Mouse (Mus musculus): ENCODE measurements around the gene Ackr1. TPM values are rescaled to one million over a fixed set of nuclear protein-coding genes. Genes with fewer than 3 reads are reported as not detected.

The Ackr1 gene
- polyA plus RNA-seq, 1 experiment from 2014 or later, result 1.9 TPM

DNA sequence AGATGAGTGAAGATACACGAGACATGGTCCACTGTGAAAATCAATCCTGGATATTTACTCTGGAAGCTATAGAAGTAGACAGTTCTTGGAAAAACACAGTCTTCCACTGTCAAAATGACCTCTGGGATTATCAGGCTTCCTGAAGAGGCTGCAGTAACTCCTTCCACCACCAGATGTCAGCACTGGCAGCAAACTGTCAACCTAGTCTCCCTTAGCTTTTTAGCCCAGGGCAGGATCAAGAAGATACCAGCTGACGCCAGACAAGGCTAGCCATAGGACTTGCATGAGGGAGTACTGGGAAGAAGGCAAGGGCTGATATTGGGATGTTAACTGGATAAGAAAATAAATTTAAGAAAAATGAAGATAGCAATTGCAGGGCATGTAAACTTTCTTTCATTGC lies 6.0 kb upstream of the Ackr1 start:
- H3K4me2 ChIP-seq (replicated peaks; ENCODE audit: low read depth, low read length), result no peak overlapping the region
- H3K9ac ChIP-seq (replicated peaks; ENCODE audit: low read depth, low read length), result no peak overlapping the region
- peak; percentile 58; the same call in 1 of the 2 replicates for ATAC-seq (ENCODE audit: insufficient number of reproducible peaks, insufficient read depth, low FRiP score, low read depth)
- H3K4me1 ChIP-seq (ENCODE audit: control insufficient read depth, insufficient read depth, low read length), result no peaks in the 10 kb centered on the region
- no peak overlapping the region for H3K4me3 ChIP-seq (ENCODE audit: low read depth, low read length)
- WGBS, result 9% methylated on average over 2 of the region's 2 CpGs
- H3K9me3 ChIP-seq (ENCODE audit: control insufficient read depth, low read depth, low read length), result no peaks in the 10 kb centered on the region
- H3K27me3 ChIP-seq (ENCODE audit: control insufficient read depth, insufficient read depth, low read length), result no peaks in the 10 kb centered on the region
- H3K27ac ChIP-seq (ENCODE audit: low read length), result no peak overlapping the region
- H3K36me3 ChIP-seq (ENCODE audit: control insufficient read depth, insufficient read depth, low read length), result no peaks in the 10 kb centered on the region

DNA sequence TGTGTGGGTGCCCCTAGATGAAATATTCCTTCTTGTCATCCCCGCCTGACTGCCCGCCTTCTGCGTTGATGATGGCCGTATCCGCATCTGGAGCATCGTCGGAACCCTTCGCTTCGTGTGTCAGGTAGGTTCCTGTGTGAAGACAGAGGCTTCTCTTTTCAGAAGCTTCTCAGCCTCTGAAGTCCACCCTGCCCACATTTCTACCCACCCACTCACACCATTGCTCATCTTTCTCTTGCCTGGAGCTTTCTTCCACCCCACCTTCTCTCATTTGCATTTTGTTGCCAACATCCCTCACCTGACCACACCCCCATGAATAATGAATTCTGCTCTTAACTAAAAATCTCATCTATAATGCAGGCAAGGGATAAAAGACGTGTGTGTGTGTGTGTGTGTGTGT lies 3.5 kb upstream of the Ackr1 start:
- H3K36me3 ChIP-seq (ENCODE audit: control insufficient read depth, insufficient read depth, low read length), result no peaks in the 10 kb centered on the region
- H3K27ac ChIP-seq (ENCODE audit: low read length), result no peak overlapping the region
- no peak for ATAC-seq (ENCODE audit: insufficient number of reproducible peaks, insufficient read depth, low FRiP score, low read depth)
- H3K4me3 ChIP-seq (ENCODE audit: low read depth, low read length), result no peak overlapping the region
- H3K4me1 ChIP-seq (ENCODE audit: control insufficient read depth, insufficient read depth, low read length), result no peaks in the 10 kb centered on the region
- WGBS, result 89% methylated on average over 10 of the region's 10 CpGs
- no peak overlapping the region for H3K9ac ChIP-seq (replicated peaks; ENCODE audit: low read depth, low read length)
- no peak overlapping the region for H3K4me2 ChIP-seq (replicated peaks; ENCODE audit: low read depth, low read length)
- H3K9me3 ChIP-seq (ENCODE audit: control insufficient read depth, low read depth, low read length), result no peaks in the 10 kb centered on the region
- no peaks in the 10 kb centered on the region for H3K27me3 ChIP-seq (ENCODE audit: control insufficient read depth, insufficient read depth, low read length)

DNA sequence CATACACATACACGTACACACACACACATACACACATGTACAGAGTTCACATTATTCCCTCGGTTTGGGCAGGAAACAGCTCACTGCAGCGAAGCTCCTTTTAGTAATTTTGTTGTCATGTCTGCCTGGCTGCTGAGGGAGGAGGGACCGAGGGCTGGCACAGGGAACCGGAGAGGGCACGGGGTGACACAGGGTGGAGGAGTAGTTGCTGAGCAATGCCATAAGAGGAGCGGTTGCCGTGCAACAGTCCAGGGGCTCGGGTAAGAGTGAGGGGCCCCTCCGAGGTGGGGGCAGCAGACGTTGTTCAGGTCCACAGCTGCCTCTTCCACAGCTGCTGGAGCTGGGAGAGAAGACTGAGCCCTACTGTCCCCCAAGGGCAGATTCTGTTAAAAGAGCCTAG lies 2.4 kb upstream of the Ackr1 start:
- H3K4me3 ChIP-seq (ENCODE audit: low read depth, low read length), result no peak overlapping the region
- no peaks in the 10 kb centered on the region for H3K9me3 ChIP-seq (ENCODE audit: control insufficient read depth, low read depth, low read length)
- no peaks in the 10 kb centered on the region for H3K27me3 ChIP-seq (ENCODE audit: control insufficient read depth, insufficient read depth, low read length)
- H3K9ac ChIP-seq (replicated peaks; ENCODE audit: low read depth, low read length), result no peak overlapping the region
- no peak overlapping the region for H3K4me2 ChIP-seq (replicated peaks; ENCODE audit: low read depth, low read length)
- no peak overlapping the region for H3K27ac ChIP-seq (ENCODE audit: low read length)
- H3K36me3 ChIP-seq (ENCODE audit: control insufficient read depth, insufficient read depth, low read length), result no peaks in the 10 kb centered on the region
- WGBS, result 46% methylated on average over 11 of the region's 11 CpGs
- H3K4me1 ChIP-seq (ENCODE audit: control insufficient read depth, insufficient read depth, low read length), result no peaks in the 10 kb centered on the region
- ATAC-seq (ENCODE audit: insufficient number of reproducible peaks, insufficient read depth, low FRiP score, low read depth), result no peak

DNA sequence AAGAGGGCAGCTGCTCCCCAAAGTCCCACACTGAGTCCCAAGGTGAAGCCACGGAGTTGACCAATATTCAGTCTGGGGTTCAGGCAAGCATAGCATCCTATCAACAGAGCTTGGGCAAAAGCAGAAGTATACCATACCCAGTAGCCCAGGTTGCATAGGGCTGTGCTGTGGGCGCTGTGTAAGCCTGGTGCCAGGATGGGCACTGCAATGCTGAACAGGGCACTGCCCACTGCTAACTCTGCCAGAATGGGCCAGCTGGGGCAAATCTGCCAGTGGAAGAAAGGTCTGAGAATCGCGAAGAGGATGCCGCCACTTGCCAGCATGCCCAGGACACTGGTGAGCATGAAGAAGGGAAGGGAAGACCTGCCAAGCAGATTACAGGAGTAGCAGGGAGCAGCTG lies 1.1 kb downstream of the Ackr1 start:
- 87% methylated on average over 5 of the region's 5 CpGs for WGBS
- Histone ChIP-seq H3K27ac (ENCODE audit: low read length) (no peak overlapping the region), H3K36me3 (ENCODE audit: control insufficient read depth, insufficient read depth, low read length) (no peaks in the 10 kb centered on the region), H3K4me1 (ENCODE audit: control insufficient read depth, insufficient read depth, low read length) (no peaks in the 10 kb centered on the region), H3K4me3 (ENCODE audit: low read depth, low read length) (no peak overlapping the region), H3K27me3 (ENCODE audit: control insufficient read depth, insufficient read depth, low read length) (no peaks in the 10 kb centered on the region), H3K9me3 (ENCODE audit: control insufficient read depth, low read depth, low read length) (no peaks in the 10 kb centered on the region), H3K9ac (replicated peaks; ENCODE audit: low read depth, low read length) (no peak overlapping the region), H3K4me2 (replicated peaks; ENCODE audit: low read depth, low read length) (no peak overlapping the region)
- no peak for ATAC-seq (ENCODE audit: insufficient number of reproducible peaks, insufficient read depth, low FRiP score, low read depth)

DNA sequence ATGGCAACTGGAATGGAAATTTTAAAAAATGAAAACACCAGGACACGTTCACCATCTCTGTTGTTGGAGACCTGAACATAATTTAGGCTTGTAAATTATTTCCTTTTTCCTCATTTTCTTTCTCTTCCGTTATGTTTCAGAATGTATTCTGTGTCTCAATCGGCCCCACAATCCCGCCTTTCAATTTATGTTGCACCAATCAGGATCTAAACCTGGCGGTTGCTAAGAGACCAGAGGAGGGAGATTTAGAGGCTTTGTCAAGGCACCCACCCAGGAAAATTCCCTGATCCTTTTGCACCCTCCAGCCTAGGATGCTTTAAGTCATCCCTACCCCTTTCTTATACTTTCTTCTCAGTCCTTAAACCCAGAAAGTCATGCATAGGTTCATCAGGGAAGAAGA lies 3.8 kb downstream of the Ackr1 start:
- no peaks in the 10 kb centered on the region for H3K4me1 ChIP-seq (ENCODE audit: control insufficient read depth, insufficient read depth, low read length)
- no peak overlapping the region for H3K27ac ChIP-seq (ENCODE audit: low read length)
- no peak overlapping the region for H3K4me3 ChIP-seq (ENCODE audit: low read depth, low read length)
- no peak overlapping the region for H3K9ac ChIP-seq (replicated peaks; ENCODE audit: low read depth, low read length)
- no peak overlapping the region for H3K4me2 ChIP-seq (replicated peaks; ENCODE audit: low read depth, low read length)
- H3K9me3 ChIP-seq (ENCODE audit: control insufficient read depth, low read depth, low read length), result no peaks in the 10 kb centered on the region
- H3K36me3 ChIP-seq (ENCODE audit: control insufficient read depth, insufficient read depth, low read length), result no peaks in the 10 kb centered on the region
- 71% methylated on average over 5 of the region's 5 CpGs for WGBS
- no peaks in the 10 kb centered on the region for H3K27me3 ChIP-seq (ENCODE audit: control insufficient read depth, insufficient read depth, low read length)
- ATAC-seq (ENCODE audit: insufficient number of reproducible peaks, insufficient read depth, low FRiP score, low read depth), result no peak

DNA sequence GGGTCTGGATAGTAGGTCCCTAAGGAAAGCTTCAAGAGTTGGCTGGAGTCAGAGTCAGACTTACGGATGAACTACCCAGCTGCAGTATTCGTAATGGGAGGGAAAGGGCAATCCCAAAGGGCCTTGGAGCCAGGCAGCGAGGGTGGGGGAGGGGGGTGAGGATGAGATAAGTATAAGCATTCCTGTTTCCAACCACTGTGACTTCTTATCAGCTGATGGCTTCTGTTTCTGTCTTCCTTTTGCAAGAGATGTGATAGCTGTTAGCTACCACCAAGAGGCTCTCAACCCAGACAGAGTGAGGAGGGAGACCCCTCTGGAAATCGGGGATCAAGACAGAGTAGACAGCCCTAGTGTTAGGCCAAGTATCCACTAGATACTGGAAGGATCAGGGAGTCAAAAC lies 4.4 kb downstream of the Ackr1 start:
- Histone ChIP-seq H3K4me2 (replicated peaks; ENCODE audit: low read depth, low read length) (no peak overlapping the region), H3K9me3 (ENCODE audit: control insufficient read depth, low read depth, low read length) (no peaks in the 10 kb centered on the region), H3K4me1 (ENCODE audit: control insufficient read depth, insufficient read depth, low read length) (no peaks in the 10 kb centered on the region), H3K27me3 (ENCODE audit: control insufficient read depth, insufficient read depth, low read length) (no peaks in the 10 kb centered on the region), H3K4me3 (ENCODE audit: low read depth, low read length) (no peak overlapping the region), H3K9ac (replicated peaks; ENCODE audit: low read depth, low read length) (no peak overlapping the region), H3K36me3 (ENCODE audit: control insufficient read depth, insufficient read depth, low read length) (no peaks in the 10 kb centered on the region), H3K27ac (ENCODE audit: low read length) (no peak overlapping the region)
- 34% methylated on average over 4 of the region's 4 CpGs for WGBS
- peak; percentile 28; the same call in 1 of the 2 replicates for ATAC-seq (ENCODE audit: insufficient number of reproducible peaks, insufficient read depth, low FRiP score, low read depth)

DNA sequence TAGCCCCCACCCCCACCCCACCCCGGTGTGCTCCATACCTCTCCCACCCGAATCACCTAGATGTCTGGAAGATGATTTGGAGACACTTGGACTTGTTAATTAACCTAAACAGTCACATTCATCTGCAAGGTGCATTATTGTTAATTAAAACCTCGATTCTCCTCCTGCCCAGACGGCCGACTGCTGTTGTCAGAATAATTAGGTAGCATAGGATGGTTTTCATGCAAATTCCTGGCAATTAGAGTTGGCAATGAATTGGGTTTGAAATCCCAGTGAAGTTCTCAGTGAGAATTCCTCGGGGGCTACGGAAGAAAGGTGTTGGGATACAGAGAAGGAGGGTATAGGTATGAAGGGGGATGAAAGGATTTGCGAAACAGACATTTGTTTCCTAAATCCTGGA lies 5.1 kb downstream of the Ackr1 start:
- no peak overlapping the region for H3K4me3 ChIP-seq (ENCODE audit: low read depth, low read length)

DNA sequence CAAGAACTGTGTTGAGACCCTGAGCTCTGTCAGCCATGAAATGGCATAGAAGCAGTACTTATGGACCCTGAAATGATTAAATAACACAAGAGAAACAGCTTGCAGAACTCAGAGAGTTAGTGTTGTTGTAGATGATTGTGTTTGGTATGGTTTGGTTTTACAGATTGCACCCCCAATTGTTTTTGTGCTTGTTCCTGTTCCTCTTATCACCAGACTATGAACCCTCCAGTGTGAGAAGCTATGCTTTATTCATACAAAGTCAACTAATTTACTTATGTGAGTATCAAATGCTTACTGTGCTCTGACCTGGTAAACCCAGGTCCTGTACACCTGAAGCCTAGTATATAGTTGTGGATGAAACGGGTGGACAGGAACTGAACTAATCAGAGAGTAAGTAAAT lies 7.0 kb downstream of the Ackr1 start:
- Histone ChIP-seq H3K27me3 (ENCODE audit: control insufficient read depth, insufficient read depth, low read length) (no peaks in the 10 kb centered on the region), H3K9me3 (ENCODE audit: control insufficient read depth, low read depth, low read length) (no peaks in the 10 kb centered on the region), H3K36me3 (ENCODE audit: control insufficient read depth, insufficient read depth, low read length) (no peaks in the 10 kb centered on the region), H3K4me1 (ENCODE audit: control insufficient read depth, insufficient read depth, low read length) (no peaks in the 10 kb centered on the region), H3K27ac (ENCODE audit: low read length) (no peak overlapping the region), H3K4me2 (replicated peaks; ENCODE audit: low read depth, low read length) (no peak overlapping the region), H3K4me3 (ENCODE audit: low read depth, low read length) (no peak overlapping the region), H3K9ac (replicated peaks; ENCODE audit: low read depth, low read length) (no peak overlapping the region)
- WGBS, result 62% methylated on average over 1 of the region's 1 CpGs
- no peak for ATAC-seq (ENCODE audit: insufficient number of reproducible peaks, insufficient read depth, low FRiP score, low read depth)

More for the DNA sequence above, 5.1 kb downstream of the Ackr1 start:
- 69% methylated on average over 8 of the region's 8 CpGs for WGBS
- Histone ChIP-seq H3K4me1 (ENCODE audit: control insufficient read depth, insufficient read depth, low read length) (no peaks in the 10 kb centered on the region), H3K9ac (replicated peaks; ENCODE audit: low read depth, low read length) (no peak overlapping the region), H3K27me3 (ENCODE audit: control insufficient read depth, insufficient read depth, low read length) (no peaks in the 10 kb centered on the region), H3K4me2 (replicated peaks; ENCODE audit: low read depth, low read length) (no peak overlapping the region), H3K9me3 (ENCODE audit: control insufficient read depth, low read depth, low read length) (no peaks in the 10 kb centered on the region), H3K27ac (ENCODE audit: low read length) (no peak overlapping the region), H3K36me3 (ENCODE audit: control insufficient read depth, insufficient read depth, low read length) (no peaks in the 10 kb centered on the region)
- ATAC-seq (ENCODE audit: insufficient number of reproducible peaks, insufficient read depth, low FRiP score, low read depth), result no peak

DNA sequence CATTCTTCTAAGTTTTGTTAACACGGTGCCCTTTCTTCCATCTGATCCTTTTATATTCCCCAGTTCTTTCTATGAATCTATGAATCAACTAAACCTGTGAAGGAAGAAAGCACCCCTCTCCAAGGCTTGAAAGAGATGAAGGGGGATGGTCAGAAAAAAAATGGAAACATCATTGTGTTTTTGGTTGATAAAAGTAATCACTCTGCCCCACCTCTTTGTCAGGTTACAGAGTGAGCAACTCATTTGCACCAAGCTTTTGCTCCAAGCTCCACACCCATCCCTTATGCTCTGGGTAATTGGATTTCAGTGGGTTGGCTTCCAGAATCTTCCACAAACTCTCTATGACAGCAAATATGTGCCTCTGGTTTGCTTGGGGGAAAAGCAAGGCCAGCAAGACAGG lies 8.2 kb downstream of the Ackr1 start:
- H3K36me3 ChIP-seq (ENCODE audit: control insufficient read depth, insufficient read depth, low read length), result no peaks in the 10 kb centered on the region
- H3K9ac ChIP-seq (replicated peaks; ENCODE audit: low read depth, low read length), result no peak overlapping the region
- no peaks in the 10 kb centered on the region for H3K27me3 ChIP-seq (ENCODE audit: control insufficient read depth, insufficient read depth, low read length)
- no peak overlapping the region for H3K4me2 ChIP-seq (replicated peaks; ENCODE audit: low read depth, low read length)
- H3K4me1 ChIP-seq (ENCODE audit: control insufficient read depth, insufficient read depth, low read length), result no peaks in the 10 kb centered on the region
- H3K27ac ChIP-seq (ENCODE audit: low read length), result no peak overlapping the region
- 94% methylated on average over 1 of the region's 1 CpGs for WGBS
- no peak for ATAC-seq (ENCODE audit: insufficient number of reproducible peaks, insufficient read depth, low FRiP score, low read depth)
- no peaks in the 10 kb centered on the region for H3K9me3 ChIP-seq (ENCODE audit: control insufficient read depth, low read depth, low read length)
- H3K4me3 ChIP-seq (ENCODE audit: low read depth, low read length), result no peak overlapping the region

Data from stomach, embryonic 14.5 days (tissue).